Mouse (Mus musculus) retina, adult 2 months (tissue): ENCODE data around the gene Lamp3.
"Not testable (repeated sequence)": the region's sequence is repeated elsewhere in the genome, so short reads cannot be mapped to it uniquely, and the experiment has no call there.

Experiments
- DNase-seq: peaks from one replicate; pipeline ENCODE4 v3.0.0-alpha.2; 2012; ENCODE audit warnings: low read depth, low spot score

Lamp3 gene

DNA sequence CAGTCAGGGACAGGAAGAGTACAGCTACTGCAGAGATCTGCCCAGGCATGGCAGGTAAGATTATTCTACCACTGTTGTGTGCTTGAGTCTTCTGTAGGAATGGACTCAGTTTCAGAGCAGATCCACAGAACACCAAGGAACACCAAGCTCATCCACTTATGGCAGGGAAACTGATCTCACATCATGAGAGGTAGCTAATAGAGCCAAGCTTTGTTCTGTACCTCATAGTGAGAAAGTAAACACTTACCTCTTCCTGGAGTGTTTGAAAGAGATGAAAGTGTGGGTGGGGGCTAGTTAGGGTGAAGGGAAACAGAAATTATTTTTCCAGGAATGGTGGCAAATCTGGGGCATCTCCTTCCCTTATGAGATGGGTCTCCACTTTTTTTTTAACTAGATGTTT, at the start of gene Lamp3:
Lamp3 (minus strand) TSS at position 160 of the 400 bp plus-strand sequence.
- no peak for DNase-seq

DNA sequence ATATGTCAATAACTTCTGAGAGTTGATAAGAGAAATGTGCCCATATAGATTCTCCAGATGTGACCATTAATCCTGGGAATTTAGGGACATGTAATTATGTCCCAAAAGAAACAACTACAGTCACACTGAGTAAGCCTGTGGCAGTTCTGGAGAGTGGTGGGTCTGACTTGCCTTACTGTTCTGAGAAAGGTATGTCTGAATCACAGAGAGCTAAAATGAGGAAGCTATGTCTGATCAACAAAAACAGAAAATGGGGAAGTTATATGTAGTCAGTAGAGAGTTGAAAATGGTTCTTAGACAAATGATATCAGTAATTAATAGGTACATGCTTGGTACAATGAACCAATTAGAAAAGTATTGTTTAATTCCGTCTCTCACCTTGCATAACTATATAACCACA, 26.7 kb upstream of the Lamp3 start:
- DNase-seq: no peak

DNA sequence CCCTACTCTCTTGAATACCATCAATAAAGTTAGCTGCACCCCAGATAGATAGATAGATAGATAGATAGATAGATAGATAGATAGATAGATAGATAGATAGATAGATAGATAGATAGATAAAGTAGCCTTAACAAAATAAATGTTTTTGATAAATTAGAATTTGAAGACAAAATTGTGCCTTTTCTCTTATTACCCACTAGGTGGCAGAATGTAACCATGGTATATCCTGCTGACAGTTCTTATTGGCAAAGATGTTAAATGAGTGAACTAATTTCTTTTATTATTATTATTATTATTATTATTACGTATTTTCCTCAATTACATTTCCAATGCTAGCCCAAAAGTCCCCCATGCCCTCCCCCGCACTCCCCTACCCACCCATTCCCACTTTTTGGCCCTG, 18.0 kb upstream of the Lamp3 start:
- not testable (repeated sequence) for DNase-seq

DNA sequence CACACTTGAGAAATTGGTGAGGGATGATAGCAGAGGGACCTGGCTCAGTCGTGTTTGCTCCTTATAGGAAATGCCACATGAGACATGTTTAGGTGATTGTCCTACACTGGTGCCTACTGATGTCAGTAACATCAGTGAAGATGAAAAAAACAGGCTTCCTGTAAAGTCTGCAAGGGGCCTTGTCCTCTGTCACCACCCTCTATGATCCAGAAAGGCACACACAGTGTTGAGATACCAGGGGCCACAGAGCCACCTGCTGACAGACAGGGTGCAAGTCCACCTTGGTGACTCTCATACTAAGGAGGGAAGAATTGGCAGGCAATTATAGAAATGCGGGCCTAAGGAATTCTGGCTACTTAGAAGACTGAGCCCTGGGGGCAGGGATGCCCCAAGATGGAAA, 14.8 kb upstream of the Lamp3 start:
- DNase-seq: no peak

DNA sequence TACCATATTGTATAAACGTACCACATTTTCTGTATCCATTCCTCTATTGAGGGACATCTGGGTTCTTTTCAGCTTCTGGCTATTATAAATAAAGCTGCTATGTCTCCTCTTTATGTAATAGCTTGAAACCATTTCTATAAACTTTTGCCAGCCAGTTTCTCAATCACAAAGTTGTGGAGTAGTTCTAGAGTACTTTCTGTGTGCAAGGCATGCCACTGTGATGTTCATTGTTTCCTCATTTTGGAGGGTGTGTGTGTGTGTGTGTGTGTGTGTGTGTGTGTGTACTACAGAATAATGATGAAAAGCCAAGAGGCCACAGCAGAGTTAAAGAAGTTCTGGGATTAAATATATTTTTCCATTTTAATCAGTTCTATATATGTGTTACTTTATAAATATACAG, 1.2 kb upstream of the Lamp3 start:
- DNase-seq: no peak

DNA sequence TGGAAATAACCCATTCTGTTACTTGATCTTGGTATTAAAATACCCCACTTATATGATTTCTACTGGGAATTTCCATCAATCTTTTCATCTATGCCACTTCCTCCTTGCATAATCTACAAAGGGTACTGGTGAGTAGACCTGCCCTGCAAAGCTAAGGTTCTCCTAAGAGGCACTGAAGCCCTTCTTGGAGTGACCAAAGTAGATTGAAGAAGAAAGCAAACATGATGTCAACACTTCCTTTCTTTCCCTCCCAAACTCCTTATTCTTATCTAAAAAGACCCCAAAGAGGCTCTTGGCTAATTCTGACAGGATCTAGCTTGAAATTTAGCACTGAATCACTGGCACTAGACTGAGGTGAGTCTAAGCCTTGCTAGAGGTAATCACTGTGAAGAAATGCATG, 7.0 kb downstream of the Lamp3 start:
- no peak for DNase-seq

DNA sequence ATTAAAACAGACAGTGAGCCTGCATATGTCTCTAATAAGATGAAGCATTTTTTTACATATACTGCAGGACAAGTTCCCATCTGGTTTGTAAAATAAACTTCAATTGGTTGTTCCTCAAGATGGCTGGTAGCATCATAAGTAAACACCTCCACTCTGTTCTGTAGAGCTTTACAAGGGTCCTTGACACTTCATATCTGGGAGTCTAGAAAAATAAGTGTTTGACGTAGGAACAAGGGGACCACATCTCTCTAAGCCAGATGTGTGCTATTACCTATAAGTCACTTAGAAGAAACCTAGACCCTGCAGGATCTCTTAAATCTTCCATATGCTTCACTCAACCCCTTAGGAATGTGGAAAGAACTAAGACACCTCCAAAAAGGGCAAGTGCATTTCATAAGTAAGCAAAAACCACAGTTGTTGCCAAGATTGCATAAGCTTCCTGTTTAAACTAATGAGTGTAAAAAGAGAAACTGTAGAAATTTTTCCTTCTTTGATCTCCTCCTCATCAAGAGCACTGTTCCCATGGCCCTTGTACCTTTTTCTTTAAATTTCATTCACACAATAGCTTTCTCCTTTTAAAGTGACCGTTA, 35.3 kb downstream of the Lamp3 start:
- DNase-seq: no peak

DNA sequence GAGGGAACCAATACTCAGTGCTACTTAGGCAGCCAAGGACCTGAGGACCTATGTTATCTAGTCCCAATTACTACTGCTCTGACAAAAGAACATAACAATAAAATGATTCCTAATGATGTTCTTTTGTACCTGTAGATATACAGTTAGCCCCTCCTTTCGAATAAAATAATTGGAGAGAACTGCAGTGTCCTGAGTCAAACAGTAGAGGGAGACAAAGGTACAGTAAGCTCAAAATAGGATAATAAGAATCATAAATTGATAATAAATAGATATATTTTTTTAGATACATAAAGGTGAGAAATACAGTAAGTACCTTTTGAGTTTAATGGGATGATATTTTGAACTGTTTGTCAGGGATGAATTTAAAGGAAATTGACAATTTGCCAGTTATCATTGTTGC, 39.9 kb downstream of the Lamp3 start:
- no peak for DNase-seq

DNA sequence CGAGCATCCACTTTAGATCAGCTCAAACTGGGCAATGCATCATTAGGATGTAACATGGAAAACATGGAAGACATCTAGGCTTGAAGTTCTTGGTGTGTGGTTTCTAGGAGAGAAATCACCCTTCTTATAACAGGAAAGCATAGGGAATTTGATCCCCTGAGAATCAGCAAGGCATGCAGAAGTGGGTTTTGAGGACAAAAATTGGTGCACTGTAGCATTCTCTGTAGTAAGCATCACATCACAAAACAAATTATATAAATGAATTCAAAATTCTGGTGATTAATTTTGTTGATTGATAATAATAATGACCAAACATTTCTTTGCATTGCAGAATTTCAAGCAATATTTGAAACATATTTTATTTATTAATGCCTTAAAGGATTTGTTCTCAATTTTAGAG, 76.4 kb downstream of the Lamp3 start, which contains the start of gene Olfr171:
Olfr171 (minus strand) TSS at position 101 of the 400 bp plus-strand sequence.
- DNase-seq: no peak

DNA sequence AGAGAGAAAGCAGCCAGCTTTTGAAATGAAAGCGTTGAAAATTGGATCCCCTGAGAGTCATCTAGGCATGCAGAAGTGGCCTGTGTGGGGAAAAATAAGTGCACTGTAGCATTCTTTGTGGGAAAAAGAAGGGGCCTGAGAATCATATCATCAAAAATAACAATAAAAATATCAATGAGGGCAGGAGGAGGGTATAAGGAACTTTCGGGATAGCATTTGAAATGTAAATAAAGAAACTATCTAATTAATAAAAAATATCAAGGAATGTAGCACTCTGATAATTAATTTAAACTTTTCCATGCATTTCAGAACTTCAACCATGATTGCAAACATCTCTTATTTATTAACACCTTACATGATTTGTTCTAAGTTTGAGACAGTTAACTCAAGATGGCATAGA, 94.4 kb downstream of the Lamp3 start, which contains the start of gene Olfr170:
Olfr170 (minus strand) TSS at position 101 of the 400 bp plus-strand sequence.
- not testable (repeated sequence) for DNase-seq
